Mouse (Mus musculus) G1E-ER4 (cell line): ENCODE results near the gene Ucma. TPM values are rescaled to one million over a fixed set of nuclear protein-coding genes. Genes with fewer than 3 reads are reported as not detected.

Experiments used
- GATA1 ChIP-seq: IDR thresholded peaks from one replicate; pipeline ENCODE4 v1.8.0; 2012; ENCODE audit warnings: low read length, inconsistent platforms
- polyA plus RNA-seq: library from polyadenylated mRNA; stranded (reverse); fragments of >175 nt; gene quantifications from 2 replicates; pipeline ENCODE4 v1.2.3, GENCODE M21; 2012

Gene Ucma
- polyA plus RNA-seq, result not detected in 2 replicates

DNA sequence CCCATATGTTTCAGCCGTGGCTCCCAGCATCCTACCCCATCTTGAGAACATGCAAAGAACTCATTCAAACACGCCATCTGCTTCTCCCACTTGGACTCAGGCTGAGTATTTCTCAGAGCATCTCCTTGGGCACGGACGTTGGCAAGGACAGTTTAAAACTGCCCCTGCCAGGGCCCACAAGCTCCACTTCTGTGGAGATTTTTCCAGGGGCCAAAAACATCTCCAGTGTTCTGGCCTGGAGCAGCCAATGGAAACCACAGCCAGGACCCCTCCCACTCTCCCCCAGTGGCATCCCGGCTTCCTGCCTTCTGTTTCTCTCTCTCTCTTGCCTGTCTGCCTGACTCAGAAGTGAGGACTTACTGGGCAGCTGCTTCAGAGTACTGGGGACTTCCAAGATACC lies at the start of gene Ucma:
Ucma (plus strand) TSS at position 316 of the 400 bp plus-strand sequence.
- no peak for TF ChIP-seq GATA1

DNA sequence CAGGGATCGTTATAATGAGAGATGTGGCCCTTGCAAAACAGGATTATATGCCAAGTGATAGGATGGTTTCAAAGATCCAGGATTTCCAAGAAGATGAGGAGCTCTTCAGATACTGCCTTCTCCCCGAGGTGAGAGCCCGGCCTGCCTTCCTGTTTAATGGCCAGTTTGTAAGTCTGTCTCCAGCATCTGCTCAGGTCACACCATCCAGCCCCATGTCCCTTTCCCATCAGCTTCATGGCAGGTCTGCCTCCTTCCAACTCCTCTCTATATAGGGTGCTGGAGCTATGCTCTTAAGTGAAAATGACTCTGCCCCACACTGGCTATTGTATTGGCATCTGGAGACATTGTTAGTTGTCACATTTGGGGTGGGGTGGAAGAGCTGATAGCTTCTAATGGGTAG lies 48.5 kb upstream of the Ucma start:
- no peak for TF ChIP-seq GATA1

DNA sequence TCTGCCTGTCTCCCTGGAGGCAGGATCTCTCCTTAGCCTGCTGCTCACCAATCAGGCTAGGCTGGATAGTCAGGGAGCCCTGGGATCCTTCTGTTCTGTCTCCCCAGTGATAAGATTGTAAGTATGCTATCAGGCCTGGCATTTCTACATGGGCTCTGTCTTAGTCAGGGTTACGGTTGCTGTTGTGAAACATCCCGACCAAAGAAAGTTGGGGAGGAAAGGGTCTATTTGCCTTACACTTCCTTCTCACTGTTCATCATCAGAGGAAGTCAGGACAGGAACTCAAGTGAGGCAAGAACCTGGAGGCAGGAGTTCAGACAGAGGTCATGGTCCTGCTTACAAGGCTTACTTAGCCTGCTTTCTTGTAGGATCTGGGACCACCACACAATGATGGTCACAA lies 46.7 kb upstream of the Ucma start:
- TF ChIP-seq GATA1, result no peak

DNA sequence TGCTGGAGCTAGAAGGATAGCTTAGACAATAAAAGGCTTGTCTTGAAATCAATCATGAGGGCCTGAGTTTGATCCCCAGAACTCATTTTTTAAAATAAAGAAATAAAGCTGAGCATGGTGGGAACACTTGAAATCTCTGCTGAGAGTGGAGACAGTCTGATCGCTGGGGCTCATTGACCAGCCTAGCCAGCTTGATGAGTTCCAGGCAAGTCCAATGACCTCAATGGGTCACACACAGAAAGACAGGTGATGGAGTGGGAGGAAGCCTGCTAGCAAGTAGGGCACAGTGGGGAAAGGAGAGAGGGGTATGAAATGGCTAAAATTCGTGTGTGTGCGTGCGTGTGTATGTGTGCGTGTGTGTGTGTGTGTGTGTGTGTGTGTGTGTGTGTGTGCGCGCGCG lies 41.4 kb upstream of the Ucma start:
- no peak for TF ChIP-seq GATA1

DNA sequence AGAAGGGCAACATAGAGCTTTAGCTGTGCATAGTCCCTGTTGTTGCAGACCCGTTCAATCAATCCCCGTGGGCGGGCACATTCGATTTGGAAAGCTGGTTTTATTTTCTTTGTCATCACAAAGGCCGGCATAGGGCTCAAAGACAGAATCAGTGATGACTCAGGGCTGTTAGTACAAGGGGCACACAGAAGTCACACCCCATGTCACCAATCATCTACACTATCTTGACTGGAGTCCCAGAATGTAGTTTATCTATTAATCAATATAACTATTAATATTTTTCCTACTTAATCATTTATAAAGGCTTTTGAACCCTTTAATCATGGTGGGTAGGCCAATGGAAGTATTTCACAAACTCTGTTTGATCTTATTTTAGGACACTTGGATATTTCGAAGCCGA lies 38.0 kb upstream of the Ucma start:
- no peak for TF ChIP-seq GATA1

DNA sequence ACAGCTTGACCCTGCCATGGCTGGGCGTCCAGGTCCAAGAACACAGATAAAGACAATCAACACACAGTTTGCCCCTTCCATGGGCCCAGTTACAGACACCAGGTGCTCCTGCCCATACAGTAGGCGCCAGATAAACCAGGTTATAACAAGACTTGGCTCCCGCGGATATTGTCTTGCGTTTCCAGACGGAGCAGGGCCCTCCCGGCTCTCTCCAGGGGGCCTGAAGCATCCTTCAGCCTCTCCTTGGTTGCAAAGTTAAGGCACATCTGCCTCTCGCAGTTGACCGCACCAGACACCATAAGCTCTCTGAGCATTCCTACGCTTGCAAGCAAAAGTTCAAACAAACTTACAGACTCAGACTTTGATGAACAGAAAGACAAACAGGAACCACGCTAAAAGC lies 35.1 kb upstream of the Ucma start:
- no peak for TF ChIP-seq GATA1

DNA sequence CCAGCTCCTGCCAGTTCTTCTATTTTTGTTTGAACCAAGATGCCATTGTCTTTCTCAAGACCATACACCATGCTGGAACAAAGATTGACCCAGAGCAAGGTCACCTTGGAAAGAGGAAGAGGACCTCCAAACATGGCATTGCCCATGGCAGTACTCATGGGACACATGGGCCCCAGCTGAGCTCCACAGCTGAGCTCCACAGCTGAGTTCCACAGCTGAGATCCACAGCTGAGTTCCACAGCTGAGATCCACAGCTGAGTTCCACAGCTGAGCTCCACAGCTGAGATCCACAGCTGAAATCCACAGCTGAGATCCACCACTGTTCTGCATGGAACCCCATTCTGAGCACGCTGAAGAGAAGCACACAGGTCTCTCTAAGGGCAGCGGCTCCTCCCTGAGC lies 24.9 kb upstream of the Ucma start:
- no peak for TF ChIP-seq GATA1

DNA sequence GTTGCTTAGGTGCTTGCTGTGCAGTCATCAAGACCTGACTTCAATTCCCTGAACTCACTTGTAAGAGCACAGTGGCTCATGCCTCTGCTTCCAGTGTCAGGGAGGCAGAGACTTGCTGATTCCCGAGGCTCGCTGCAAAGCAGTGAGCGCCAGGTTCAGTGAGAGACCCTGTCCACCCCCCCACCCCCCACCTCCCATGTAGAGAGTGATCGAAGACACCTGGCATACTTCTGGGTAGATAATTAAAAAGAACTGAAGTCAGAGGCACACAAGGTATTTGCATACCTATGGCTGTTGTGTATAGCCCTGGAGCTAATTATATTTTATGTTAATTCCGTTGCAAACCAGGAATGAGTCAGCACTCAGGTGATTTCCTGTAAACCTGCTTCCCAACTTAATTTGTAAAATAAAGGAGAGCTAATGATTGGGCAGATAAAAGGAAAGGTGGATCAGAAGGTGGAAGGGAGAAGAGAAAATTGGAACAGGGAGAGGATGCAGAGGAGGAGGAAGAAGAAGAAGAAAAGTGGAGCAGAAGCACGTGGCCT lies 21.6 kb upstream of the Ucma start:
- TF ChIP-seq GATA1, result no peak

DNA sequence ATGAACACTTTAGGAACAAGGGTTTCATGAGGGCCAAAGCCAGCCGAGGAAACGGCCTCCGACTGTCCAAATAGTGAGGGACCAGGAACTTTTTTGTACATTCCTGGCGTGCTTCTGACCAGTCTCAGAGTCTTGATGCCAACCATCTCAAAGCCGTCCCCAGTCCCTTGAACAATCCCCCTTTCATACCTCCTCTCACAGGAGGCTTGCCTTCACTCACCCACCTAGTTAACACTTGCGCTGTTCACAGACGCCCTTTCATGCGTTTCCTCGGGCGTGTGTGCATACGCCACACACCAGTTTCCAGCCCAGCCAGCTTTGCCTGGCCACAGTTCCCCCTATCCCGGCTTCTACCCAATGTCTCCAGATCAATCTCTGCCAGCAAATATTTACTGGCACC lies 17.9 kb upstream of the Ucma start:
- TF ChIP-seq GATA1, result no peak

DNA sequence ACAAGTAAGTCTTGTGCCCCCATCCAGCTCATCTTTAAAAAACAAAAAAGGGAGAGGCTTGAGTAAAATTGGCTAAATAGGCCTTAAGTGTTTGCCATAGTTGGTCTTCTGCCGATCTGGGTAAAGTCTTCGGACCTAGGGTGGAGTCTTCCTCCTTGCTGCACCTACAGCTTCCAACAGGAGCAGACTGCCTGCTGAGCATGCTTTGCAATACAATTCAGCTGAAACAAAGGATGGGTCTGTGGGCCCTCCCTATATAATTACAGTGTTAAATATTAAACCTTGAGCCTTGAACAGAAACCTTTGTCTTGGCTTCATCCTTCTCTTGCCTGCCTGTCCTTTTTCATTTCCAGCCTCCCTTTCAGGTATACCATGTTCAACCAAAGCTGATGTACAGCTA lies 8.1 kb upstream of the Ucma start:
- no peak for TF ChIP-seq GATA1

DNA sequence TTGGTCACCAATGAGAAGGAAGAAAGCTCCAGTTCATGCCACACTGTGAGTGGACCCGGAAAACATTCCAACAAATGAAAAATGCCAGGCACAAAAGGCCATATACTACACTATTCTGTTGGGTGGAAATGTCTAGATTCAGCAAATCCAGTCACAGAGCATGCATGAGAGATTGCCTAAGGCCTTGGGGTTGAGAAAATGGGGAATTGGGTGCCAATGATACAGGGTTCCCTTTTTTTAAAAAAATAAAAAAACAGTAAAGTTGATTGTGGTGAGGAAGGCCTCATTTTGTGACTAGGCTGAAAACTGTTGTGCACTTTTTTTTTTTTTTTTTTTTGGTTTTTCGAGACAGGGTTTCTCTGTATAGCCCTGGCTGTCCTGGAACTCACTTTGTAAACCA lies 6.8 kb upstream of the Ucma start:
- no peak for TF ChIP-seq GATA1

DNA sequence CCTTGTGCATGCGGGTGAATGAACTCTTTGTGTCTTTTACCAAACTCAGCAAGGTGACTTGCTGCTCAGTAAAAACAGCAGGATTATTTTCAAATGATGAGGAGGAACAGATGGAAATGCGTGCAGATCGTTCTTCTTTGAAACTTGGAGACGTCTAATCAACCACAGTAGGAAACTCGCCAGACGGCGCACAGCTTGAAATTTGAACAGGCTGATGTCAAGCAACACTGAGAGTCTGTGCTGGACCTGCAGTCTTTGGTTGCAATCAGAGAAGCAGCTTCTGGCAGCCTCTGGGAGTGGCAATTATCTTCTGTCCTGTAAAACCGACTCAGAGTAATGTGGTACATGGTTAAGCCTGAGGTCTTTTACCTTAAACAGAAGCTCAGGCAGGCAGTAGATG lies 2.2 kb downstream of the Ucma start:
- no peak for TF ChIP-seq GATA1

DNA sequence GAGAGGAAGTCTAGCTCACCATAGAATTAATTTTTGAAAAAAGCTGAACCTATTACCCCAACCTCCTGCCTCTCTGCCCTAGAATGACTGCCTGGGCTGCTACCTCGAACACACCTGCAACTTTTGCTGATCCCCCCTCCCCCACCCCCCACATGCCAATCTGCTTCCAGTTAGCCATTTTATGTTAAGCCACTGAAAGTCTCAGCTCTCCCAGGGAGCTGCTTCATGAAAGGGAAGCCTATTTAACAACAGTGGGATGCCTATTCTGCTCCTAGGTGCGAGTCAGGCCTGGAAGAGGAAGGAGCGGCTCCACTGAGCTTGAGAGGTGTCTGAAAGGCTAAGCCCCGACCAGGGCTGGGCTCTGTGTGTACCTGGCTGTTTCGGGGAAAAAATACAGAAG lies 8.1 kb downstream of the Ucma start:
- TF ChIP-seq GATA1, result no peak

DNA sequence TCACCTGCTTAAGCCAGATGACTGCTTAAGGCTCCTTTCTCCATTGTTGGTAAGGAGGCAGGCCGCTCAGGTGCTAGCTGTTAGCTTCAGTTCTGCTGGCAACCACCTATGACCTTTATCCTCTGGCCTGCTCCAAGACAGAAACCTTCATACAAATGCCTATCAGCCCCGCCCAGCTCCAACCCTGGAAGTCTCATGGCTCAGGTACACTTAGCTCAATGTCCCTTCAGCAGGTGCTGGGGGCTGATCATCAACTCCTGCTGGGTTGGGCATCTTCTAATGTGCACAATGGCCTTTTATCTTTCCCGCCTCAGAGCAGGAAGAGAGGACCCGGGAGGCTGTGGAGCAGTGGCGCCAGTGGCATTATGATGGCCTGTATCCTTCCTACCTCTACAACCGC lies 9.1 kb downstream of the Ucma start:
- TF ChIP-seq GATA1, result no peak

DNA sequence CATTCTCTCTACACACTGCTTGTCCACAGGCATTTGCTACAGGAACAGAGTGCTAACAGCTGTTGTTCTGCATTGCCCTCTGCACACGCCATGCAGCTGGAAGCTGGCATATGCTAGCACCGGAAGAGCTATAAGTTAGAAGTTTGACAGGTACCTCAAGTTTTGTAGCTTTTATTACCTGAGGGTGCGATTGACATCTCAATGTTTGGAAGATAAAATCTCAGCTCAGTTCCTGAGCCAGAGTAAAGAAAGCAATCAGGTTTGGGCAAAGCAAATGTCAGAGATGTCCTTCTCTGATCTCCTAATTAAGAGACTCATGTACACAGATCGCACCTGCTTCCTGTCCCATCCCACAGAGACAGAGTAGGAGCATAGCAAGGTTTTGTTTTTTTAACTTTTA lies 10.9 kb downstream of the Ucma start:
- TF ChIP-seq GATA1, result no peak

DNA sequence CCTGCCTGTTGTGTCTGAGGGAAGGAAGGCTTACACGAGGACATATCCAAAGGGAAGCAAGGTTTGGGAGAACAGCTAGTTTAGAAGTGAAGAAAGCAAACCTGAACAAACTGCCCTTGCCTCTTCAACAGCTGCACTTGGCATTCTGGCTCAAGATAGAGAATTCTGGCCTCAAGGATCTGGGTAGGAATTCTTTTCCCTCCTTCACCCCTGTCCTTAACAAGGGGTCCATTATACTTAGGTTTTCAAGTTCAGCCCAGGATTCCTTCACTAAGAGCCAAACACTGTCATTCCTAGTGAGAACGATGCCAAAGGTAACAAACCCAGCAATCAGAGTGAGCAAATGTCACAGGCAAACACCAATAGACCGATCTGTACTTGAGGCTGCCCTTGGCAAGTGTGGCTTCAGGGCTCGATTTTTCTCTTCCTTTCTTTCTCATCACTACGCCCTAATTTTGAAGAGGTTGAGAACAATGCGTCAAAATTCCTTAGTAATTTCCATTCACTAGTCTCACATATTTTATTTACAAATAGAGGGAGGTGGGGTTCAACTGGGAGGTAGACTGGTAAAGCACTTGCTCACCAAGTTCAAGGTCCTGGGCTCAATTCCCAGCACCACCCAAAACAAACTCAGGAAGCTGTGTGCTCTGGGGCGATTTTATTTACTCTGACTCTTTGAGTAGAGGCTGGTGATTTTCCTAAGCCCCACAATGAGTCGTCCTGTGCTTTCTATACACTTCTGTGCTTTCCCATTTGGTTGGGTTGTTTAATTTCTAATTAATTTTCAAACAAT lies 11.7 kb downstream of the Ucma start:
- TF ChIP-seq GATA1, result no peak

DNA sequence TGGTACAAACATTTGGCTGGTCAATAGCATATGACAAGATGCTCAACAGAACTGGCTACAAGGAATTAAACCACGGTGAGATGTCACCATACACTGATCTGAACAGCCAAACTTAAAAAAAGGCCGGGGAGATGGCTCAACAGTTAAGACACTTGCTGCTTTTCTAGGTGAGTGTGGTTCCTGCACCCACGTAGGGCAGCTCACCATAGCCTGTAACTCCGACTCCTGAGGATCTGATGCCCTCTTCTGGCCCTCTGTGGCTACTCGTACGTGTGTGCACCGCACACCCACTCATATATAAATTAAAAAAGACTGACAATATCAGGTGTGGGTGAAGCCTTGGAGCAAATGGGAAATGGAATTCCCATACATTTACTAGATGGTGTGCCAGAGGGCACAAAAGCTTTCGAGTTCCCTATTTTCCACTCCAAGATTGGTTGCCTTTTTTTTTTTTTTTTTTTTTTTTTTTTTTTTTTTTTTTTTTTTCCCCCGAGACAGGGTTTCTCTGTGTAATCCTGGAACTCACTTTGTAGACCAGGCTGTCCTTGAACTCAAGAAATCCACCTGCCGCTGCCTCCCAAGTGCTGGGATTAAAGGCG lies 13.0 kb downstream of the Ucma start:
- TF ChIP-seq GATA1, result no peak
